Mouse (Mus musculus) kidney, embryonic 14.5 days (tissue): ENCODE measurements around the gene Gabrg3. TPM values are rescaled to one million over a fixed set of nuclear protein-coding genes. Genes with fewer than 3 reads are reported as not detected.

Experiments
- ATAC-seq: fragments of 200-750 bp; cut with Nextera tagmentation; 2 replicates; pipeline ENCODE4 v1.8.0; 2017; ENCODE audit warnings: moderate number of reproducible peaks, mild to moderate bottlenecking, moderate TSS enrichment, moderate library complexity; ENCODE audit not compliant: low FRiP score, low TSS enrichment
- H3K27ac ChIP-seq: fragments of 300-500 bp; sonication (generic); 2 replicates; pipeline ENCODE4 v1.5.1; 2014; ENCODE audit warnings: low read depth, mild to moderate bottlenecking, low read length, moderate library complexity, mixed read lengths
- H3K27me3 ChIP-seq: fragments of 300-500 bp; sonication (generic); 2 replicates; pipeline ENCODE4 v1.6.1; 2014; ENCODE audit warnings: mild to moderate bottlenecking, low read length; ENCODE audit not compliant: control insufficient read depth, insufficient read depth
- H3K36me3 ChIP-seq: fragments of 300-500 bp; sonication (generic); 2 replicates; pipeline ENCODE4 v1.6.1; 2014; ENCODE audit warnings: low read length, mixed read lengths; ENCODE audit not compliant: control insufficient read depth, insufficient read depth
- H3K4me1 ChIP-seq: fragments of 300-500 bp; sonication (generic); 2 replicates; pipeline ENCODE4 v1.6.1; 2014; ENCODE audit warnings: low read length, mixed read lengths; ENCODE audit not compliant: control insufficient read depth, insufficient read depth
- H3K4me2 ChIP-seq: fragments of 300-500 bp; sonication (generic); replicated peaks from 2 replicates; pipeline ENCODE4 v1.6.1; 2014; ENCODE audit warnings: low read depth, mild to moderate bottlenecking, low read length
- H3K4me3 ChIP-seq: fragments of 300-500 bp; sonication (generic); 2 replicates; pipeline ENCODE4 v1.5.1; 2014; ENCODE audit warnings: mild to moderate bottlenecking, low read length
- H3K9ac ChIP-seq: fragments of 300-500 bp; sonication (generic); 2 replicates; pipeline ENCODE4 v1.6.1; 2014; ENCODE audit warnings: low read depth, mild to moderate bottlenecking, low read length, moderate library complexity
- H3K9me3 ChIP-seq: fragments of 300-500 bp; sonication (generic); 2 replicates; pipeline ENCODE4 v1.6.1; 2016; ENCODE audit warnings: low read length; ENCODE audit not compliant: control insufficient read depth
- WGBS: fragments of 180-500 bp; shearing (Covaris S2); extraction: QIAGEN DNeasy Blood & Tissue Kit; methylation state at CpG from one replicate; pipeline ENCODE4 v1.1.7; 2014; 5-methylcytosine and 5-hydroxymethylcytosine counted together
- polyA plus RNA-seq: library from polyadenylated mRNA; unstranded; fragments of >200 nt; fragmentation: Nextera tagmentation; extraction: Ambion mirVana; gene quantifications from 2 replicates; pipeline ENCODE4 v1.2.1, GENCODE M21; 2014

Gabrg3 gene
- polyA plus RNA-seq, 1 experiment from 2014 or later: 0.54 TPM

DNA sequence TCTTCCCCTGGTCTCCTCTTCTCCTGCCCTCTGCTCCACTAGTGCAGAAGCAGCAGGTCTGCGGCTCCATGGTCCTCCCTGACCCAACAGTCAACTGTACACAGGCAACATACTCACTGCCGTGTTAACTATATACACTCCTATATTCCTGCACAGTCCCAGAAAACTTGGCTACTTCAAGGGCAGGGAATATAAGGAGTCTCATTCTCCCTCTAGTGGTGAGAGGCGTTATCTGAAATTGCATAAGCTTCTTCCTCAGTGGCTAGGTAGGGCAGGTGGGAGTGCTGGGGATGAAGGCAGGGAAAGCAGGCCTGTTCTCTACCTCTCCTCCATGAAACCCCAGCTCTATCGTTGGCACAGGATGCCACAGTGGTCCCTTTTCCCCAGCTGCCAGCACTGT is 2.9 kb downstream of the Gabrg3 start:
- no peaks in the 10 kb centered on the region for H3K9me3 ChIP-seq
- no peaks in the 10 kb centered on the region for H3K36me3 ChIP-seq
- 19% methylated on average over 4 of the region's 4 CpGs for WGBS
- H3K9ac ChIP-seq: no peak overlapping the region
- no peak overlapping the region for H3K27ac ChIP-seq
- no peaks in the 10 kb centered on the region for H3K4me1 ChIP-seq
- peaks cover 20% of the 10 kb centered on the region for H3K27me3 ChIP-seq
- H3K4me2 ChIP-seq: no peak overlapping the region
- no peak overlapping the region for H3K4me3 ChIP-seq
- peak; percentile 76; the same call in 1 of the 2 replicates for ATAC-seq

DNA sequence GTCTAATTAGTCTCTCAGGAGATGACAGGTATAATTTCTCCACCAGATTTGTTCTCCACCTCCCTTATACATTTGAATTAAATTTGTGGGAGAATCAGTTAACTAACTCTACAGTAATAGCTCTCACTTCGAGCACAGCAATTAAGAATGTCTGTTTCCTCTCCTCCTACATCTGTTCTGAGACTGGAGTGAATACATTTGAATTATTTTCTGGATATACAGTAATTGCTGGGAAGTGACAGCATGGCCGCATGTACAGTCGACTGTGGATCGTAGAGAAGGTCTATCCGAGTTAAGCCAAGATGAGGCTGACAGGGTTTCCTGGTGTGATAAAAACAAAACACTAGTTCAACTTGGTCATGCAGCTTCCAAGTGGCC is 21.0 kb downstream of the Gabrg3 start:
- Histone ChIP-seq H3K4me2 (no peak overlapping the region), H3K27ac (no peak overlapping the region), H3K9me3 (no peaks in the 10 kb centered on the region), H3K4me3 (no peak overlapping the region), H3K36me3 (no peaks in the 10 kb centered on the region), H3K27me3 (no peaks in the 10 kb centered on the region), H3K4me1 (no peaks in the 10 kb centered on the region), H3K9ac (no peak overlapping the region)
- 84% methylated on average over 5 of the region's 5 CpGs for WGBS
- no peak for ATAC-seq

DNA sequence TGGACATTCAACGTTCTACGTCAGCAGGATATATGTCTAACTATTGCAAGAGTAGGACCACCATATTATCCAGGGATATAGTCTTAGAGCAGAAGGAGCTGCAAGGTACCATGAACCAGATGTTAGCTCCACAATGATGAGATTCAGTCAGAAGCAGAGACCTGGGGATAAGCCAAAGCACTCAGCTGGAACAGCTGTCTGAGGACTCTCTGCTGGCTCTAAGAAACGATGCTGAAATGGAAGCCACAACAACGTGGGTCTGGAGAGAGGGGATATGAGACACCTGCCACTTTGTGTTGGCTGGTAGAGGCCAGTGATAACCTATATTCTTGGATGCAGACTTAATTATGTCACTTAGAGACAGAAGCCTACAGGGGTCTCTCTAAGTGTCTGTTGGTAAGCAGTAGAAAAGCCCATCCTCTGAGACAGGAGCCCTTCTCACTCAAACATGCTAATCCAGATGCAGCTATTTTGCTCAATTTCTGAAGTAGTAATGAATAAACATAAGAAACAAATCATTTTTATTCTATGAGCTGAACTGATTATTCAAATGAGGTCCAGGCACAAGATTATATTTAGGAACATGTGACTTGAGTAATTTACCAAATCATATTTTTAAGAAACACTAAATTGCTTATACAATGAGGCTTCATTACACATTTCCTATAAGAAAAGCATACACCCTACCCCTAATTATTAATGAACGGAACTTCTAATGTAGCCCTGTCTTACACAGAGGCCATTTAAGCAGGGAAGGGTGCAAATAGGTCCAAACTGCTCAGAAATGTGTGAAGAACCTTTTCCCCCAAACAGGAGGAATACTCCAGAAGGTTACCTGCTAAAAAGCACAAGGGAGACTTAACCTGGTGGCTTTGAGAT is 21.6 kb downstream of the Gabrg3 start:
- no peaks in the 10 kb centered on the region for H3K9me3 ChIP-seq
- H3K4me1 ChIP-seq: no peaks in the 10 kb centered on the region
- 75% methylated on average over 5 of the region's 5 CpGs for WGBS
- no peaks in the 10 kb centered on the region for H3K27me3 ChIP-seq
- no peak overlapping the region for H3K4me2 ChIP-seq
- ATAC-seq: no peak
- H3K9ac ChIP-seq: no peak overlapping the region
- no peak overlapping the region for H3K27ac ChIP-seq
- no peaks in the 10 kb centered on the region for H3K36me3 ChIP-seq
- H3K4me3 ChIP-seq: no peak overlapping the region

DNA sequence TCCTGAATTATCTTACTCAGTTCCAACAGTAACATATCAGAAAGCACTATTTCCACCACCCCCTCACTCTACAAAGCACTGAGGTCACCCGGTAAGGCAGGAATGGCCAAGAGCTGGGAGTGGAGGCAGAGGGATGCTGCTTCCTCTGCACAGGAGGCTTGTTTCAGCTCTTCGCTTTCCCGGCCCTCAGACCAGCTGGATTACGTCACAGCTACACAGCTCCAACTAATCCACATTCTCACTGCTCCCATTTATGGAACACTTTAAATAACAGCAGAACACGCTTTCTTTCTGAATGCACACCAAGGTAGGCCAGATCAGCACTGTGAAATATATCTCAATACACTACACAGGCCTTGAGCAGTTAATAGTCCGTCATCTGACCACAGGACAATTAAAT is 23.2 kb downstream of the Gabrg3 start:
- no peaks in the 10 kb centered on the region for H3K27me3 ChIP-seq
- no peaks in the 10 kb centered on the region for H3K4me1 ChIP-seq
- no peak for ATAC-seq
- no peak overlapping the region for H3K4me3 ChIP-seq
- no peak overlapping the region for H3K9ac ChIP-seq
- no peak overlapping the region for H3K4me2 ChIP-seq
- no peaks in the 10 kb centered on the region for H3K9me3 ChIP-seq
- no peak overlapping the region for H3K27ac ChIP-seq
- H3K36me3 ChIP-seq: no peaks in the 10 kb centered on the region
- WGBS: 48% methylated on average over 6 of the region's 6 CpGs

DNA sequence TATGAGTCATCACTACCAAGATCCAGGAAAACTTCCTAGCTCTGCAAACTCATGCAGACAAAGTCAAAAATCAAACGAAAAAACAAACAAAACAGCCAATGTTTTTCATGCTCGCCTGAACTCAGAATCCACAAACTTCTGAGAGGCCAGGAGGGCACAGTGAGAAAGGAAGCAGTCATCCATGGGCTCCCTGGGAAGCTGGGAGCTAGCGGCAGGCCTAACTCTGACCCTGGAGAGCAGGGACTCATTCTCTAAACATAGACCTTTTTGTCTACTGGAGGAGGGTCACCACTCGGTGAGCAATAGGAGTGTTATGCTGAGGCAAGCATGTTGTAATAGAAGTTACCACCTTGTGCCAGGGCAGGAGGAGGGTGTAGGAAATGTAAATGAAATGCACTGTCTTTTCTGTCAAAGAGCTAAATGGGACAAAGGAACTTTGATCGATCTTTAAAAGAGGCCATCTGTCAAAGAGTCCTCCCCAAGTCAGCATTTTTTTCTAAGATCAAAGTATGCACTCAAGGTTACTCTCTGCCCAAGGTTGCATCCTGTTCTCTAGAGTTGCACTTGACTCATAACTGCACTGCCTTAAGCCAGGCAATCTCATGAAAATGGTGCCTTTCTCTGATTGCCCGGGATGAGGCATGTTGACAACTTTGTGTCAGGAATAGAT is 29.0 kb downstream of the Gabrg3 start:
- Histone ChIP-seq H3K27ac (no peak overlapping the region), H3K4me1 (no peaks in the 10 kb centered on the region), H3K9ac (no peak overlapping the region), H3K27me3 (no peaks in the 10 kb centered on the region), H3K4me2 (no peak overlapping the region), H3K9me3 (no peaks in the 10 kb centered on the region), H3K4me3 (no peak overlapping the region), H3K36me3 (no peaks in the 10 kb centered on the region)
- no peak for ATAC-seq
- WGBS: 48% methylated on average over 6 of the region's 6 CpGs

DNA sequence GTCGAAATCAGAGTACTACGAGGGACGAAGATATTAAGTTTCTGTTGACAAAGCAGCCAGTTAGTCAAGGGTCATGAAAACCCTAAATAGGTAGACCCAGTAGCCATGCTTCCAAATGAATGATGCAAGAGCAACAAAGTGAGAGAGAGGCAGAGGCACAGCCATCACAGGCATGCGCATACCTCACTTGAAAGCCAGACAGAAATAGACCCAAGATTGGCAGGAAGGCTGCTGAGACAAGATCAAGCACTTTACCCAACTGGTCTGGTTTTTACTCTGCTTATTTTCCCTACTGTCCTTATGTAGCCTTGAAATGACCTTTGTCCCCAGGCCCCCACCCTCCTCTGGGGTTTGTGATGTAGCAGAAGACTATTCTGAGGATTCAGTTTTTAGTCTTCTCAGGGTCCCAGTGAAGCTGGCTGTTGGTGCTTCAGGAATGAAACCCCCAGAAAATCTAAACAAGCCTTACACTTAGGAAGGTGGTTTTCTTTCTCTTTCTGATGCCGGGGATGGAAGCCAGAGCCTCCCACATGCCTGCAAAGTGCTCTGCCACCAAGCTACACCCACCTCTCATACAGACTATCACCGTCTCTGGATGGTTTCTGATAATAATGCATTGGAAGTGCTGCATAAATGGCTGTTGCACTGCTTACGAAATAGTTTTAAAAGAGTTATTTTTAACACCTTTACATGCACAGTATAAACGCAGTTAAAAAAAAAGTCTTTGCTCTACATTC is 30.3 kb downstream of the Gabrg3 start:
- WGBS: 78% methylated on average over 8 of the region's 8 CpGs
- ATAC-seq: no peak
- Histone ChIP-seq H3K9ac (no peak overlapping the region), H3K36me3 (no peaks in the 10 kb centered on the region), H3K27ac (no peak overlapping the region), H3K4me1 (no peaks in the 10 kb centered on the region), H3K4me2 (no peak overlapping the region), H3K9me3 (no peaks in the 10 kb centered on the region), H3K27me3 (no peaks in the 10 kb centered on the region), H3K4me3 (no peak overlapping the region)

DNA sequence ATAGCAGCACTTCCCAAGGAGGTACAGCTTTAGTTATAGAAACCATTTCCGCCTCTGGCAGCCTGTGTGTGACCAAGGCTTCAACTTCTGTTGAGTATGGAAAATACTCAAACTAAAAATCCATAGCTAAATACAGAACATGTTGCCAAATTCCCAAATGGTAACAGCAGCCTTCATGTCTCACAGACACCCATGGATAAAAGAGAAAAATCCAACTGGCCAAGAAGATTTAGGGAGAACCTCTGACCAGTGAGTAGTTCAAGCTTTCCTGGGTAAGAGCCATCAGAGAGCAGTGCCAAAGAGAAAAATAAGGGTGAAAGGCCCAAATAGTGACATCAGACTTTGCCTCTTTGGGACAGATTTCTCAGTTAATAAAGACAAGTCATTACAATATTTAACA is 38.2 kb downstream of the Gabrg3 start:
- Histone ChIP-seq H3K4me3 (no peak overlapping the region), H3K9me3 (no peaks in the 10 kb centered on the region), H3K27ac (no peak overlapping the region), H3K36me3 (no peaks in the 10 kb centered on the region), H3K27me3 (no peaks in the 10 kb centered on the region), H3K9ac (no peak overlapping the region), H3K4me1 (no peaks in the 10 kb centered on the region), H3K4me2 (no peak overlapping the region)
- no peak for ATAC-seq
- WGBS: 93% methylated on average over 1 of the region's 1 CpGs

DNA sequence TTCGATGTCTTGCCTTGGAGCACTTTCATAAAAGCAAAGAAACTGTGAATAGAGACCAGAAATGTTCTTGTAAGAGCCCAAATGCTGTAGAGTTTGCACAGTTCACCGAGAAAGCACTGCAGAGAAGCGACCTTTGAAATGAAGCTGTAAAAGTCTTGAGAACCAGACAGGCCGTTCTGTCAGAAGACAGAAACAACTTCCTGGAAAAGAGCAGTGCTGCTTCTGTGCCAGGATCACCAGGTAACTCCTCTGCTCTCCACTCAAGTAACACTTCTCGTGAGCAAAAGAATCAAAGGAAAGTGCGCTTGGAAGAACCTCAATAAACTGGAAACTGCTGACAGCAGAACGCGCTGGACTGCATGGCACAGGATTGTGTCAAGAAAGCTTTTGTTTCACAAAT is 45.1 kb downstream of the Gabrg3 start:
- Histone ChIP-seq H3K4me1 (no peaks in the 10 kb centered on the region), H3K27ac (no peak overlapping the region), H3K9ac (no peak overlapping the region), H3K4me2 (no peak overlapping the region), H3K9me3 (no peaks in the 10 kb centered on the region), H3K36me3 (no peaks in the 10 kb centered on the region), H3K27me3 (no peaks in the 10 kb centered on the region), H3K4me3 (no peak overlapping the region)
- 60% methylated on average over 8 of the region's 8 CpGs for WGBS
- no peak for ATAC-seq

DNA sequence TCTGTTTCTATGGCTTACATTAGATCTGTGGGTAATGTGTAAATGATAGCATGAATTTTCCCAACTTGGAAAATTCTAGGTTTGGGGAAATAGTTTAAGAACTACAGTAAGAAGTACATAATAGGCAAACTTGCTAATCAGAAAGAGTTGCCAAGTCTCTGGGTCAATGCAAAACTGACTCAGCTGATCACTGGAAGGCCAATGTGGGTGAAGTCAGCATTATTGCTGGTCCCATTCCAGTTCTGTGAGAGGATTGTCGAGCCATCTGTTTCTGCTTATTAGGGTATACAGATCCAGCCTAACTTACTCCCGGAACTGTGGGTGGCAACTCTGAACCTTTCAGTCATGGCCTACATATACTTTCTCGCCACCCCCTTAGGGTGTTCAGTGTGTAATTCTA is 55.8 kb downstream of the Gabrg3 start:
- Histone ChIP-seq H3K9ac (no peak overlapping the region), H3K4me3 (no peak overlapping the region), H3K36me3 (no peaks in the 10 kb centered on the region), H3K9me3 (no peaks in the 10 kb centered on the region), H3K4me2 (no peak overlapping the region), H3K4me1 (no peaks in the 10 kb centered on the region), H3K27me3 (no peaks in the 10 kb centered on the region), H3K27ac (no peak overlapping the region)
- WGBS: 90% methylated on average over 3 of the region's 3 CpGs
- ATAC-seq: no peak
